Mouse (Mus musculus): ENCODE results near the gene Mrpl42. TPM values are rescaled to one million over a fixed set of nuclear protein-coding genes. Genes with fewer than 3 reads are reported as not detected.

Gene Mrpl42
- polyA plus RNA-seq (2012; rRNA removed; ENCODE audit: low replicate concordance): 28.7 and 35.7 TPM in 2 replicates

DNA sequence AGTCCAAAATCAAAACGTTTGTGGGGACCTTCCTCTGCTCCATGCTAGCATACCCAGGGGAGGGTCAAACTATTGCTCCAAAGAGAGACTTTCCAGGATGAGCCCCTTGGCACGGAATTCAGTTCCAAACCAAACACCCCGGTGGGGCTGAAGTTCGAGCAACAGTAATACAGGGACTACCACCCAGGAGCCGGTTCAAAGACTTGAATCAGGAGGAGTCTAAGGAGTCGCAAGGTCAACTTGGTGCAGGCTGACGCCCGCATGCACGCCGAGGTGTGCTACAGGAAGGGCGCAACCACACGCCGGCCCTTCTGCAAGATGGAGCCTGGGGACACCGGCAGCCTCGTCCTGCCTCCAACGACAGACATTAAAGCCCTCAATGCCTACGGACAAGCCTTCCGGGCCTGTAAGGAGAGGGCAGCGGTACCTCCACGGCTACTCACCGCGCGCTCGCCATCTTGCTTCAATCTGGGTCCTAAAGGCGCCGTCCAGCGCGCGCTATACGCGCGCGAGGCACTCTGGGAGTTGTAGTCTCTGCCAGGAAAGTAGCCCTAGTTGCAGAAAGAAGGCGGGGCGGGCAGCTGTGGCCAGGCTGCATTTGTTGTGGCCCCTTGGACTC is at the start of gene Mrpl42:
TSS of gene Mrpl42 (minus strand) at position 478 of the 619 bp plus-strand sequence.

GRCm38 (mm10) chr10:95514656-95515292 is 13.0 kb upstream of the Mrpl42 start, which contains the start of gene Ube2n:
Gene Ube2n (plus strand): TSS chr10:95515145.

Other genes with a start within 250 kb of the Mrpl42 start
- gene Cradd, start 177.8 kb downstream of the Mrpl42 start, polyA plus RNA-seq (2012; rRNA removed; ENCODE audit: low replicate concordance): 20.1 and 20.3 TPM in 2 replicates
- gene Socs2, start 84.8 kb downstream of the Mrpl42 start, polyA plus RNA-seq (2012; rRNA removed; ENCODE audit: low replicate concordance): 34.4 and 44.9 TPM in 2 replicates
- gene Ube2n, start 13.2 kb upstream of the Mrpl42 start, polyA plus RNA-seq (2012; rRNA removed; ENCODE audit: low replicate concordance): 8.4 and 9.5 TPM in 2 replicates
- 22.4 and 51.5 TPM in 2 replicates for gene Nudt4, start 62.2 kb upstream of the Mrpl42 start, polyA plus RNA-seq (2012; rRNA removed; ENCODE audit: low replicate concordance)
- not detected in 2 replicates for gene Anapc15-ps, start 171.5 kb upstream of the Mrpl42 start, polyA plus RNA-seq (2012; rRNA removed; ENCODE audit: low replicate concordance)

All from duodenum, adult 2 months (tissue).